Mouse (Mus musculus) T-helper 1 cell (primary cell): Measurements from ENCODE around the gene Tmem115.

ENCODE experiments used
- in situ Hi-C: fragments of 300-600 bp; cut with MboI, MseI; formaldehyde crosslinking; loops from one replicate; pipeline ENCODE4 v1.15.1; 2025; ENCODE audit warnings: high pct_unique_total_duplicates

Tmem115 gene

DNA sequence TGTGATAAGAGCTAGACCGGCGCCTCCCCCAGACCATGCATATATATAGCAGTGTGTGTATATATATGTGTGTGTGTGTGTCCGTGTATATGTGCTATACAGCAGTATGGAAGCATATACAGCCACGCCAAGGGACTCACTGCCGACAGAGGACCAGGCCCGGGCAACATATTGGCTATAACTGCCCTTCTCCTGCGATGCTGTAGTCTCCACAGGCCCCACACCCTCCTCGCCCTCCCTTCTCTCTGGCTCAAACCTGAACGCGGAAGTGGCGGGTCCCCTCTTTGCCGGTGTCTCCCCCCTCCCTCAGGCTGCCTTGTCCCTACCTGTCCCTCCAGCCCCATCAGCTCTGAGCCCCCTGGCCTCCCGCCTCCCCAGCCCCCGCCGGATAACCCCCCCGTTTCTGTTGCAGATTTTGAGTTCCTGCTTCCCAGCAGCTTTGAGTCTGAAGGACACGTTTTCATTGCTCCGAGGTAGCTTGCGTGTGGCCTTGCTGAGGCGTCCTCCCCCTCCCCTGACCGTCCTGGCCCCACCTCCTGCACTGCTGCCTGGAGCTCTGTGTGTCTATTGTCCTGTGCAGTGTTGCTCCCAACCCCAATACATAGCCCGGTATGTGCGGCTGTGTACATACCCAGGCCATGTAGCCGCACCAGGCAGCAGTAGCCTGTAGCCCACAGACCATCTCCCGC is 11.9 kb upstream of the Tmem115 start:
- in situ Hi-C loops, result loop anchor here (10.0 kb wide), 1 partner anchor 637 kb away; the partner anchor contains the start of gene Rbm15b

DNA sequence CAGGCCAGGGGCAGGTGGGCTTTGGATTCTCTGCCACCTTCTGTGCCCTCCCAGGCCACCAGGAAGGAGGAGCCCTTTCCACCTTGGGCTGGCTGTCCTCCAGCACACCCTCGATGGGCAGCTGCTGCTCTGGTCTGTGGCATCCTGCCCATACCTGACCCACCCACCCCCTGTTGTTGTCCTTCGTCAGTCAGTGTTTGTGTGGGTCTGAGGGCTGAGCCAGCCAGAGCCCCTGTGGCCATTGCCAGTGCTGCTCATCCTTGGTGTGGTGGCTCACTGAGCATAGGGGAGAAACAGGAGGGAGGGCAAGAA is 11.4 kb upstream of the Tmem115 start:
- in situ Hi-C loops, result loop anchor here (10.0 kb wide), 1 partner anchor 638 kb away; the partner anchor contains the start of gene Rbm15b

GRCm38 (mm10) chr9:107526198-107527026 is 7.3 kb upstream of the Tmem115 start:
- in situ Hi-C loops, result loop anchor here (10.0 kb wide), 1 partner anchor 642 kb away; the partner anchor contains the start of gene Rbm15b

DNA sequence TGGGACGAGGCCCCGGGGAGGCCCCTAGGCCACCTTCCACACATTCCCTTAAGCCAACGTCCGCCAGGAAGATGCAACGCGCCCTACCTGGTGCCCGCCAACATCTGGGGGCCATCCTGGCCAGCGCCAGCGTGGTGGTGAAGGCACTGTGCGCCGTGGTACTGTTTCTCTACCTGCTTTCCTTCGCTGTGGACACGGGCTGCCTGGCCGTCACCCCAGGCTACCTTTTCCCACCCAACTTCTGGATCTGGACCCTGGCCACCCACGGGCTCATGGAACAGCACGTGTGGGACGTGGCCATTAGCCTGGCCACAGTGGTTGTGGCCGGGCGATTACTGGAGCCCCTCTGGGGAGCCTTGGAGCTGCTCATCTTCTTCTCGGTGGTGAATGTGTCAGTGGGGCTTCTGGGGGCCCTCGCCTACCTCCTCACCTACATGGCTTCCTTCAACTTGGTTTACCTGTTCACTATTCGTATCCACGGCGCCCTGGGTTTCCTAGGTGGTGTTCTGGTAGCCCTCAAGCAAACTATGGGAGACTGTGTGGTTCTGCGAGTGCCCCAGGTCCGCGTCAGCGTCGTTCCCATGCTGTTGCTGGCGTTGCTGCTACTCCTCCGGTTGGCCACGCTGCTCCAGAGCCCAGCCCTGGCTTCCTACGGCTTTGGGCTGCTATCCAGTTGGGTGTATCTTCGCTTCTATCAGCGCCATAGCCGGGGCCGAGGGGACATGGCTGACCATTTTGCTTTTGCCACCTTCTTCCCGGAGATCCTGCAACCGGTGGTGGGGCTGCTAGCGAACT is 860 bp downstream of the Tmem115 start:
- in situ Hi-C loops, result loop anchor here (5.0 to 10.0 kb wide), 2 partner anchors 250 to 1172 kb away; partner anchors contain the start of gene Mapkapk3

- in situ Hi-C loops, result loop anchor here (5.0 to 10.0 kb wide), 2 partner anchors 253 to 1176 kb away; partner anchors contain the start of gene Mapkapk3
Measured at GRCm38 (mm10) chr9:107538231-107538630, 4.5 kb downstream of the Tmem115 start.

DNA sequence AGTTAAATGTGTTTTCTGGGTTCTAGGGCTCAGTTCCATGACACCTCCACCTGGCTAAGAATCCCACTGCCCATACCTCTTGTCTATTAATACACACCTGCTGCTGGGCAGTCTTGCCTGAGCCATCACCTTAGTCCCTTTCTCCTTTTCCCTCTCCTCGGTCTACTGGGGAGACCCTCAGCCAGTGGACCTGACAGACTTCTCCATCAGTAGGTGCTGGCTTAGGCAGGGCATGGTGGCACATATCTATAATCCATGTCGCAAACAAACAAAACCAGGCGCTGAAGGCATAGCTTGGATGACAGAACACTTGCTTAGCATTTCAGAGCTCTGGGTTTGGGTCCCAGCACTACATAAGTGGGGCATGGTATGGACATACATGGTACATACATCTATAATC is 5.0 kb downstream of the Tmem115 start:
- in situ Hi-C loops, result loop anchor here (5.0 to 10.0 kb wide), 2 partner anchors 254 to 1176 kb away; partner anchors contain the start of gene Mapkapk3

- in situ Hi-C loops, result loop anchor here (5.0 to 10.0 kb wide), 2 partner anchors 255 to 1178 kb away; partner anchors contain the start of gene Mapkapk3
Measured at GRCm38 (mm10) chr9:107539940-107540339, 6.2 kb downstream of the Tmem115 start.

DNA sequence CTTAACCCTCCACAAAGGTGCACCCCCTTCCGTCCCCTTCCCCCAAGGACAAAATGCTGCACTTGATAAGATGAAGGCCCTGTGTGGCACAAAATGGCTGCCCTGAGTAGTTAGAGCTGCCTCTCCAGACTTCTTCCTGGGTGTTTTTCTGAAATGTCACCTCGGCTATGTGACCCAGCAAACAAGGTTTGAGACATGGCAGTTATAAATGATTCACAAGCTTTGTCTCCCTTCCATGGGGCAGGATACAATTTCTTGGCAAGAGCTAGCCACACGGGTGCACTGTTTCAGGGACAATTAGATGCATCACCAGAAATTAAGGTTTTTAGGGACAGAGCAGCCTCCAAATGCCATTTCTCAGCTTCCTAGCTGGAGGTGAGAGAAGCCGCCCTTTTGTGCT is 6.7 kb downstream of the Tmem115 start:
- in situ Hi-C loops, result no loop called here

GRCm38 (mm10) chr9:107541005-107541404 is 7.3 kb downstream of the Tmem115 start:
- in situ Hi-C loops, result no loop called here

- in situ Hi-C loops, result no loop called here
Measured at GRCm38 (mm10) chr9:107541474-107542351, 8.0 kb downstream of the Tmem115 start, which contains the start of the genes Cyb561d2 and Nprl2. Gene Cyb561d2 (minus strand): TSS chr9:107542193. Gene Nprl2 (plus strand): TSS chr9:107542226.

- in situ Hi-C loops, result no loop called here
Measured at GRCm38 (mm10) chr9:107542352-107542686, 8.6 kb downstream of the Tmem115 start.

DNA sequence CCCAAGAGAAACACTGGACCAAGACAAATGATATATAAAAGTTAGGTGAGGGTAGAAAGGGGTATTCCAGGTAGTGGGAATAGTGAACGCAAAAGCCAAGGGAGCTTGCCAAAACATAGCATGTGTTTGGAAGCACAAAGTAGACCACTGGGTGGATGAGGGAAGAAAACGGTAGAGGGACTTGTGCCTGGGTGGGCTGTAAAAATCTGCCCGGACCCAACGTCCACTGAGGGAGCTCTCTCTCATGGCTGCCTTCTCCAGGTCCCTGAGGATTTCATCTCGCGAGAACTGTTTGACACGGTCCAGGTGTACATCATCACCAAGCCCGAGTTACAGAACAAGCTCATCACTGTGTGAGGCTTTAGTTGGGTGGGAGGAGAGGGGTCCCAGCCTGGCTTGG is 9.0 kb downstream of the Tmem115 start:
- in situ Hi-C loops, result no loop called here

DNA sequence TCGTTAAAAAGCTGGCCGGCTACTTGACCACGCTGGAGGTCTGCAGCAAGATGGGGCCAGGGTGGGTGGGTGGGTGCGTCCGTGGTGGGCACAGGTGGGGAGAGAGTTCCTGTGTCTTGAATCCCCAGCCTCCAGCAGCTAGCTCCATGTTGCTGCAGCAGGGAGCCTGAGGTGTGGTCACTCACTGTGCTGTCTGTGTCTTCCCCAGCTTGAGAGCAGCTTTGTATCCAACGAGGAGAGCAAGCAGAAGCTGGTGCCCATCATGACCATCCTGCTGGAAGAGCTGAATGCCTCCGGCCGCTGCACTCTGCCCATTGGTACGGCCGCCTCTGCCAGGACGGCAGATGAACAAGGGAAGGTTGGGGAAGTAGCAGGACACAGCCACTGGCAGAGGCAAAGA is 9.6 kb downstream of the Tmem115 start:
- in situ Hi-C loops, result no loop called here

- in situ Hi-C loops, result no loop called here
Measured at GRCm38 (mm10) chr9:107544196-107544700, 10.5 kb downstream of the Tmem115 start.

- in situ Hi-C loops, result no loop called here
Measured at GRCm38 (mm10) chr9:107544729-107545128, 11.0 kb downstream of the Tmem115 start.

DNA sequence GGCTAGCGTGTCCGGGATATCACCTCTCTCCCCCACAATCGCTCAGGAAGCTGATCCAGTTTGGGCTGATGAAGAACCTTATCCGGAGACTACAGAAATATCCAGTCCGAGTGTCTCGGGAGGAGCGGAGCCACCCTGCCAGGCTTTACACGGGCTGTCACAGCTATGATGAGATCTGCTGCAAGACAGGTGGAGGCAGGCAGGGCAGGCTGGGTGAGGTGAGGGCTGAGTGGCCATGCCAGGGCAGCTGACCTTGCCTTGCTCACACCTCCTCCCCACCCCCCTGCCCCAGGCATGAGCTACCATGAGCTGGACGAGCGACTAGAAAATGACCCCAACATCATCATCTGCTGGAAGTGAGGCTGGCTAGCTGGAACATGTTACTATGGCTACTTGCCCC is 11.5 kb downstream of the Tmem115 start:
- in situ Hi-C loops, result no loop called here

DNA sequence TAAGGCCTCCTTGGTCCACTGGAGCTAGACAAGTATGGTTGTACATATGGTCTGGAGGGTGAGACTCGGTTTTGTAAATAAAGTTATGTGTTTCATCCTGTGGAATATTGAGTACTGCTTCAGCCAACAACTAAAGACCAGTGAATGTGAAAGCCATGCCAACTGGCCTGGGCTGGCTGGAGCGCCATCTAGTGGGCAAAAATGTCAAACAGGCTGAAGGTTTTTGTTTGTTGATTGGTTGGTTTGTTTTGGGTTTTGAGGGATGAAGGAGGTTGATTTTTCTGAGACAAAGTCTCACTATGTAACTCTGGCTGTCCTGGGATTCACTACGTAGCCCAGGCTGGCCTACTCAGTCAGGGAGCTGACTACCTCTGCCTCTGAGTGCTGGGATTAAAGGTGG is 11.9 kb downstream of the Tmem115 start:
- in situ Hi-C loops, result no loop called here

- in situ Hi-C loops, result no loop called here
Measured at GRCm38 (mm10) chr9:107547026-107547425, 13.3 kb downstream of the Tmem115 start, which contains the start of gene Zmynd10. Gene Zmynd10 (plus strand): TSS chr9:107547298.

- in situ Hi-C loops, result no loop called here
Measured at GRCm38 (mm10) chr9:107547957-107548356, 14.2 kb downstream of the Tmem115 start.

GRCm38 (mm10) chr9:107548820-107549219 is 15.1 kb downstream of the Tmem115 start:
- in situ Hi-C loops, result no loop called here
